Mouse (Mus musculus) forebrain, embryonic 10.5 days (tissue): ENCODE data around the gene Aph1a. TPM values are rescaled to one million over a fixed set of nuclear protein-coding genes. Genes with fewer than 3 reads are reported as not detected.

ENCODE experiments used
- DNase-seq: peaks from one replicate; pipeline ENCODE4 v3.0.0-alpha.2; 2017; ENCODE audit warnings: low spot score; ENCODE audit errors: extremely low spot score
- H3K27ac ChIP-seq: fragments of 300-500 bp; sonication (generic); 2 replicates; pipeline ENCODE4 v1.5.1; 2016; ENCODE audit warnings: mild to moderate bottlenecking
- H3K27me3 ChIP-seq: fragments of 300-500 bp; sonication (generic); 2 replicates; pipeline ENCODE4 v1.6.1; 2016; ENCODE audit warnings: mild to moderate bottlenecking; ENCODE audit not compliant: poor library complexity, severe bottlenecking
- H3K36me3 ChIP-seq: fragments of 300-500 bp; sonication (generic); replicated peaks from 2 replicates; pipeline ENCODE4 v1.6.1; 2016; ENCODE audit warnings: mild to moderate bottlenecking, moderate library complexity
- H3K4me1 ChIP-seq: fragments of 300-500 bp; sonication (generic); 2 replicates; pipeline ENCODE4 v1.6.1; 2016
- H3K4me3 ChIP-seq: fragments of 300-500 bp; sonication (generic); 2 replicates; pipeline ENCODE4 v1.5.1; 2016; ENCODE audit warnings: mild to moderate bottlenecking, moderate library complexity
- H3K9me3 ChIP-seq: fragments of 300-500 bp; sonication (generic); 2 replicates; pipeline ENCODE4 v1.6.1; 2016; ENCODE audit warnings: mild to moderate bottlenecking, moderate library complexity
- WGBS: fragments of 180-500 bp; shearing (Covaris S2); methylation state at CpG from one replicate; pipeline ENCODE4 v1.1.7; 2016; 5-methylcytosine and 5-hydroxymethylcytosine counted together
- polyA plus RNA-seq: library from polyadenylated mRNA; unstranded; fragments of >200 nt; fragmentation: Nextera tagmentation; extraction: Ambion mirVana; gene quantifications from 2 replicates; pipeline ENCODE4 v1.2.1, GENCODE M21; 2016

Aph1a gene
- polyA plus RNA-seq, 1 experiment from 2014 or later = 28.7 TPM

GRCm38 (mm10) chr3:95929581-95930470, 36.1 kb downstream of the Aph1a start:
- peak; percentile 61 for DNase-seq
- H3K4me3 ChIP-seq = peak overlapping the region; percentile 94
- under 1% methylated on average over 105 of the region's 105 CpGs for WGBS
- H3K36me3 ChIP-seq = peaks cover 32% of the 10 kb centered on the region
- H3K4me1 ChIP-seq = peaks cover 25% of the 10 kb centered on the region
- H3K9me3 ChIP-seq = no peaks in the 10 kb centered on the region
- no peaks in the 10 kb centered on the region for H3K27me3 ChIP-seq
- peak overlapping the region; percentile 99 for H3K27ac ChIP-seq

DNA sequence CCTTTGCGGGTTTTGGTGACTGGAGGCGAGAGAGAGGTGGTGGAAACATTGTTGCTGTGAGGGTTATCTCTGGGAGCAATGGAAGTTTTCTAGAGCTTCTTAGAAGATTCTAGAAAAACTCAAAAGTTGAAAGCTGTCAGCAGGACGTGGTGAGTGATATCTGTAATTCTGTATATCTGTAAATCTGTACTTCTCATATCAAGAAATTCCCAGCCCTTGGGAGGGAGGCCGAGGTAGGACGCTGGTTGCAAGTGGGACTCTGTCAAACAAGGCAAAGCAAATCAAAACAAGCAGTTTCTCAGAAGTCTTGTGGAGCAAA, 36.7 kb downstream of the Aph1a start:
- WGBS = 10% methylated on average over 5 of the region's 5 CpGs
- H3K27ac ChIP-seq = peak overlapping the region; percentile 99
- H3K4me3 ChIP-seq = peak overlapping the region; percentile 94
- no peak for DNase-seq
- peaks cover 25% of the 10 kb centered on the region for H3K4me1 ChIP-seq
- no peaks in the 10 kb centered on the region for H3K9me3 ChIP-seq
- H3K27me3 ChIP-seq = no peaks in the 10 kb centered on the region
- peaks cover 38% of the 10 kb centered on the region for H3K36me3 ChIP-seq

GRCm38 (mm10) chr3:95931471-95931870, 37.7 kb downstream of the Aph1a start:
- 91% methylated on average over 1 of the region's 1 CpGs for WGBS
- no peak for DNase-seq

DNA sequence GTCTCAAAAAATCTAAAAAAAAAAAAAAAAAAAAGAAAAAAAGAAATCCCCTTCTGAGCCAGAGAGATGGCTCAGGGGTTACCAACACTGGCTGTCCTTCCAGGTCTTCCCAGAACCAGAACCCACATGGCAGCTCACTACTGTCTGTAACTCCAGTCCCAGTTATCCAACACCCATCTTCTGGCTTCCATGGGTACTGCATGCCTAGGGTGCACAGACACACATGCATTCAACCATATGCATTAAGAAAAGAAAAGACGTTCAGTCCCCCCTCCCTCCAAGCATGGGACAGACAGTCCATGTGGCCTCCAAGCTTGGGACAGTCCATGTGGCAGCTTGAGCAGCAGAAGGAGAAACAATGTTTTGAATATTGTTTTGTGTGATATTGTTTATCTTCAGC, 38.4 kb downstream of the Aph1a start:
- peaks cover 25% of the 10 kb centered on the region for H3K4me1 ChIP-seq
- peak overlapping the region; percentile 20; the same call in 1 of the 2 replicates for H3K4me3 ChIP-seq
- H3K27ac ChIP-seq = no peak overlapping the region
- 63% methylated on average over 1 of the region's 1 CpGs for WGBS
- DNase-seq = no peak
- H3K36me3 ChIP-seq = peaks cover 53% of the 10 kb centered on the region
- no peaks in the 10 kb centered on the region for H3K9me3 ChIP-seq
- H3K27me3 ChIP-seq = no peaks in the 10 kb centered on the region

More at GRCm38 (mm10) chr3:95931471-95931870, 37.7 kb downstream of the Aph1a start:
- no peak overlapping the region for H3K27ac ChIP-seq
- H3K27me3 ChIP-seq = no peaks in the 10 kb centered on the region
- H3K9me3 ChIP-seq = no peaks in the 10 kb centered on the region
- peaks cover 47% of the 10 kb centered on the region for H3K36me3 ChIP-seq
- H3K4me3 ChIP-seq = peak overlapping the region; percentile 94; the same call in 1 of the 2 replicates
- peaks cover 25% of the 10 kb centered on the region for H3K4me1 ChIP-seq

GRCm38 (mm10) chr3:95932566-95932965, 38.8 kb downstream of the Aph1a start:
- Histone ChIP-seq H3K27me3 (no peaks in the 10 kb centered on the region), H3K27ac (no peak overlapping the region), H3K9me3 (no peaks in the 10 kb centered on the region), H3K36me3 (peaks cover 58% of the 10 kb centered on the region), H3K4me3 (peak overlapping the region; percentile 20; the same call in 1 of the 2 replicates), H3K4me1 (peaks cover 25% of the 10 kb centered on the region)
- no peak for DNase-seq
- 94% methylated on average over 7 of the region's 7 CpGs for WGBS

DNA sequence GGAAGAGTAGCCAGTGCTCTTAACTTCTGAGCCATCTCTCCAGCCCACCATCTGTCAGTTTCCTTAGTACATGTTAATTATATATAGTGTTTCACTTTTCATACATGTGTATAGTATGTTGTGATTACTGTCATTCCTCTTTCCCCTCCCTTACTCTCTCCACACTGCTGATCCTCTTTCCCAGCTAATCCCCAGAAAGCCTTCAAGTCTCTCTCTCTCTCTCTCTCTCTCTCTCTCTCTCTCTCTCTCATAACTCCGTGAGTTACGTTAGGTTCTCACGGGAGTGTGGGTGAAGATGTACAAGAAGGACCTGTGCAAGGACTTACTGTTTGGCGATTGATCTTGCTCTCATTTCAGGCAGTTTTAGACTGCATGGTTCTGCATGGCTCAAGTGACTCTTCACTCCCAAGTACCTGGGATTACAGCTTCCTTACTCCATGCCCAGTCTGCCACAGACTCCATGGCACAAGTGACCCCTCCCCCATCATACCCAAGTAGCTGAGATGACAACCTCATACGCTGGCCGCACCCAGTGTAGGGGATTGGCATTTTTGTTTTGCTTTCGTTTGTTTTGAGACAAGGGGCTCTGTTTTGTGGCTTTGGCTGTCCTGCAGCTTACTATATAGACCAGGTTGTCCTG, 39.5 kb downstream of the Aph1a start:
- DNase-seq = no peak
- WGBS = 96% methylated on average over 7 of the region's 7 CpGs
- Histone ChIP-seq H3K27ac (no peak overlapping the region), H3K4me3 (no peak overlapping the region), H3K36me3 (peaks cover 64% of the 10 kb centered on the region), H3K4me1 (peaks cover 25% of the 10 kb centered on the region), H3K9me3 (no peaks in the 10 kb centered on the region), H3K27me3 (no peaks in the 10 kb centered on the region)

- no peak overlapping the region for H3K4me3 ChIP-seq
- H3K4me1 ChIP-seq = peaks cover 25% of the 10 kb centered on the region
- DNase-seq = no peak
- no peaks in the 10 kb centered on the region for H3K9me3 ChIP-seq
- no peaks in the 10 kb centered on the region for H3K27me3 ChIP-seq
- 96% methylated on average over 1 of the region's 1 CpGs for WGBS
- peaks cover 76% of the 10 kb centered on the region for H3K36me3 ChIP-seq
- no peak overlapping the region for H3K27ac ChIP-seq
These were observed 40.7 kb downstream of the Aph1a start for GRCm38 (mm10) chr3:95934448-95934847.

GRCm38 (mm10) chr3:95938217-95938616, 44.4 kb downstream of the Aph1a start:
- WGBS = 95% methylated on average over 8 of the region's 8 CpGs
- peaks cover 98% of the 10 kb centered on the region for H3K36me3 ChIP-seq

DNA sequence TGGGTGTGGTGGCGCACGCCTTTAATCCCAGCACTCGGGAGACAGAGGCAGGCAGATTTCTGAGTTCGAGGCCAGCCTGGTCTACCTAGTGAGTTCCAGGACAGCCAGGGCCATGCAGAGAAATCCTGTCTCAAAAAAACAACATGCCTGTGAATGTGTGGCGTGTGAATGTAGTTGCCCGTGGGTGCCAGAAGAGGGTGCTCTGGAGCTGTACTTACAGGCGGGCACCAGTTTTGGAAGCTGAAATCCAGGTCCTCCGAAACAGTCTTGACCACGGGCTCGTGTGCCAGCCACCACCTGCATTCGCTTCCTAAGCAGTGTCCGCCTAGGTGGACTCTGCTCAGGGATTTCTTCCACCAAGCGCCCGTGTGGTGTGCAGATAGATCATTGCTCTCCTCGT, 45.1 kb downstream of the Aph1a start:
- peaks cover 98% of the 10 kb centered on the region for H3K36me3 ChIP-seq
- 92% methylated on average over 15 of the region's 15 CpGs for WGBS
- H3K4me3 ChIP-seq = no peak overlapping the region
- no peaks in the 10 kb centered on the region for H3K27me3 ChIP-seq
- no peak overlapping the region for H3K27ac ChIP-seq
- DNase-seq = no peak
- H3K4me1 ChIP-seq = no peaks in the 10 kb centered on the region
- H3K9me3 ChIP-seq = no peaks in the 10 kb centered on the region

More at GRCm38 (mm10) chr3:95938217-95938616, 44.4 kb downstream of the Aph1a start:
- no peak overlapping the region for H3K4me3 ChIP-seq
- H3K27me3 ChIP-seq = no peaks in the 10 kb centered on the region
- DNase-seq = no peak
- no peak overlapping the region for H3K27ac ChIP-seq
- H3K9me3 ChIP-seq = no peaks in the 10 kb centered on the region
- no peaks in the 10 kb centered on the region for H3K4me1 ChIP-seq

- 91% methylated on average over 6 of the region's 6 CpGs for WGBS
These were observed 49.0 kb downstream of the Aph1a start for GRCm38 (mm10) chr3:95942749-95943148.

DNA sequence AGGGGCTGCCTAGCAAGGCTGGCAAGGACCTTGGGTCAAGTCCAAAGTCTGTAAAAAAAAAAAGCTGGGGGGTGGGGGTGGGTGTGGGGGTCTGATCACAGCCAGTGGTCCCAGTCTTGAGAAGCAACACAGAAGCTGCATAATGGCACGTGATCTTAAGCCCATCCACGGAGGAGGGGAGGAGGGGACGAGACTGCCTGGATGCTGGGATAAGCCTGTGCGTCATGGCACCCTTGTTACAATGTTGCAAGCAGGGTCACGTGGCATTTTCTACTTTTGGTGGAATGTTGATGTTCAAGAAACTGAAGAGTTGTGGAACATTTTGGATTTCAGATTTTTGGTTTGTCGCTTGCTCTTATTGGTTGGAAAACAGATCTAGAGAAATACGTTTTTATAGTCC, 49.5 kb downstream of the Aph1a start:
- H3K36me3 ChIP-seq = peaks cover 100% of the 10 kb centered on the region
- H3K4me1 ChIP-seq = no peaks in the 10 kb centered on the region
- H3K27ac ChIP-seq = no peak overlapping the region
- H3K27me3 ChIP-seq = no peaks in the 10 kb centered on the region
- no peak overlapping the region for H3K4me3 ChIP-seq
- no peaks in the 10 kb centered on the region for H3K9me3 ChIP-seq
- DNase-seq = no peak
- 96% methylated on average over 7 of the region's 7 CpGs for WGBS

More at GRCm38 (mm10) chr3:95942749-95943148, 49.0 kb downstream of the Aph1a start:
- H3K36me3 ChIP-seq = peaks cover 100% of the 10 kb centered on the region
- no peaks in the 10 kb centered on the region for H3K9me3 ChIP-seq
- no peaks in the 10 kb centered on the region for H3K27me3 ChIP-seq
- H3K4me1 ChIP-seq = no peaks in the 10 kb centered on the region
- no peak overlapping the region for H3K27ac ChIP-seq
- no peak for DNase-seq
- no peak overlapping the region for H3K4me3 ChIP-seq

- no peak overlapping the region for H3K27ac ChIP-seq
- DNase-seq = no peak
- H3K27me3 ChIP-seq = no peaks in the 10 kb centered on the region
- peaks cover 97% of the 10 kb centered on the region for H3K36me3 ChIP-seq
- H3K4me3 ChIP-seq = no peak overlapping the region
- H3K4me1 ChIP-seq = no peaks in the 10 kb centered on the region
- no peaks in the 10 kb centered on the region for H3K9me3 ChIP-seq
- WGBS = 95% methylated on average over 8 of the region's 8 CpGs
These were observed 51.0 kb downstream of the Aph1a start for GRCm38 (mm10) chr3:95944742-95945141.

DNA sequence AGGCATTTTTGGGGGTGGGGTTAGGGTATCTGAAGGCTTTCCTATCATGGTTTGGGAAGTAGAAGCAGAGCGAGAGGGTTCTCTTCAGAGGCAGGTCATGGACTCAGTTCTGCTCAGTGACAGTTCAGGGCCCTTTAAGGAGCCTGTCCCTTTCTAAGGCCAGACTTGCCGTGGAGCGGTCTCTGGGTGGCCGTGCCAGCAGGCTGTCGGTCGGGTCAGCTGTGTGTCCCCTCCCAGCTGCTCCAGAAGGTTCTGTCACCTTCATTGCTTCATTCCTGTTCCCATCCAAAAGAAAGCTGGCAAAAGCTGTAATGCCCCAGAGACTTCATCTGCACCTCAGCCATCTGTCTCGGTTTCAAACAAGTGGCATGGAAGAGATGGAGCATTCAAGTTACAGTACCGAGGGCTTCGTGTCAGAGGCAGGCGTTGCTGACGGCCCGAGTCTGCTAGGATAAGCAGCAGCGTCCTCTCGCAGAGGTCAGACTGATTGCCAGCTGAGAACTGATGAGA, 52.0 kb downstream of the Aph1a start:
- Histone ChIP-seq H3K9me3 (no peaks in the 10 kb centered on the region), H3K4me1 (peaks cover 6% of the 10 kb centered on the region; the same call in 1 of the 2 replicates), H3K36me3 (peaks cover 87% of the 10 kb centered on the region), H3K27me3 (no peaks in the 10 kb centered on the region), H3K27ac (no peak overlapping the region), H3K4me3 (no peak overlapping the region)
- WGBS = 93% methylated on average over 14 of the region's 14 CpGs
- DNase-seq = peak; percentile 12
